Mouse (Mus musculus): ENCODE measurements around the gene C2cd4b. TPM values are rescaled to one million over a fixed set of nuclear protein-coding genes. Genes with fewer than 3 reads are reported as not detected.

Gene C2cd4b
- not detected for polyA plus RNA-seq (2015; fragmentation: Illumina TruSeq; extraction: RNeasy Lipid Tissue Mini Kit (QIAGEN cat#74804); ENCODE audit: insufficient read depth, low replicate concordance)

DNA sequence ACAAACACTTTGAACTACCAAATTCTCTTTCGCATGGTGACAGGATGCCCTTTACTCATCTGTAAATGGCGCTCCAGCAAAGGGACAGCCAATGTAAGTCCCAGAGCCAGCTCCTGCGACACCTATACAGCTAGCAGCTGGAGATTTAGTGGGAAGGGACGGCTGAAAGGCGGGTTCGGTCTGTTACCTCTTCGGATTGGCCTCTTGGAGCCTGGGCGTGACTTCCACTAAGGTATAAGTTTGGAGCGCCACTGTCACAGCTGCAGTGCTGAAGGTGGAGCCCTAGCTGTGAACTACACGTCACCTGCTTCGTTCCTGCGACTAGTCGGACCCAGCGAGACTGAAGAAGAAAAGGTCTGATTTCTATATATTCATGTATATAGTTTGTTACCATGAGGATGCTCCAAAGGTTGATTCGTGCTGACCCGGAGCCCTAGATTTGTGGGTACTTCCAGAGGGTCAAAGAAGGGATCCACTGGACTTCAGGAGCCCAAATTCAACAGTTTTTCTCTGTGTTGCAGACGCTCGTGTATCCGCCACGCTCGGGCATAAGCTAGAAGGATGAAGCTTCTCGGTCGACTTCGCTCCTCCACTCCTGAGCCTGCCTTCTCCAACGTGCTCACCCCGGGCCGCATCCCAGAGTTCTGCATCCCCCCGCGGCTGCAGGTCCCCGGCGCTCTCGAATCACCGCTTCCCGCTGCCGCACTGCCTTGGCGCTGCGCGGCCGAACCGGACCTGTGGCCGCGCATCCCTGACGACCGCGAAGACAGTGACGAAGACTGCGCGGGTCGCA, at the start of gene C2cd4b:
Gene C2cd4b (plus strand): TSS at position 275 of the 793 bp plus-strand sequence.

Other genes with a start within 250 kb of the C2cd4b start
- 0.51 TPM for gene Tln2, start 199.7 kb upstream of the C2cd4b start, polyA plus RNA-seq (2015; fragmentation: Illumina TruSeq; extraction: RNeasy Lipid Tissue Mini Kit (QIAGEN cat#74804); ENCODE audit: insufficient read depth, low replicate concordance)
- not detected for gene C2cd4a, start 72.9 kb downstream of the C2cd4b start, polyA plus RNA-seq (2015; fragmentation: Illumina TruSeq; extraction: RNeasy Lipid Tissue Mini Kit (QIAGEN cat#74804); ENCODE audit: insufficient read depth, low replicate concordance)
- 35.0 TPM for gene Vps13c, start 81.0 kb downstream of the C2cd4b start, polyA plus RNA-seq (2015; fragmentation: Illumina TruSeq; extraction: RNeasy Lipid Tissue Mini Kit (QIAGEN cat#74804); ENCODE audit: insufficient read depth, low replicate concordance)